Mouse (Mus musculus): ENCODE data around the gene Slc30a5.
"Not testable (repeated sequence)": the region's sequence is repeated elsewhere in the genome, so short reads cannot be mapped to it uniquely, and the experiment has no call there.

Slc30a5 gene

DNA sequence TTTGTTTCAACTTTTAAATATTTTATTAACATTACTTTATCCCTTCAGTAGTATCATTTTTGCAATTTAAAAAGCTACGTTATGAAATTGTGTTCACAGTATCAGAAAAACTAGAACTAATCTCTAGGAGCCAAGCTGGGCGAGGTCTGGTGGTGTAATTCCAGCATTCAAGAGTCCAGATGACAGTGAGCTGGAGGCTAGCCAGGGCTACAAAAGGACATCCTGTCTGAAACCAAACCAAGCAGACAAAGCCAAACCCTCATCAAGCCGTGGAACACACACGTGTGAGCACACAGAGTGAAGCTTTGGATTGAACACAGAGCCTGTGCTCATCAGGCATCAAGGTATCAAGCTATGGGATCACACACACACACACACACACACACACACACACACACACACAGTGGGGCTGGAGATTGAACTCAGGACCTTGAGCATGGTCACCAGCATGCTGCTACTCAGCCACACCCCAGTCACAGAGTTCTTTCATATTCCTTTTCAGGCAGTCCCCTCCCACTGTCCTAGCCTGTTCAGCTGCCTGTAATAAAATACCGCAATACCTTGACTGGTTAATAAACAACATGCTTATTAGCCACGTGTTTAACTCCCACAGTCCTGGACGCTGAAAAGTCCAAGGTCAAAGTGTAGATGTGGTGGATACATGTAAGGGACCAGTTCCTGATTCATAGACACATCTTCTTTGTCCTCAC is 9.9 kb upstream of the Slc30a5 start:
- in situ Hi-C loops (cut with MboI, MseI) = no loop called here

DNA sequence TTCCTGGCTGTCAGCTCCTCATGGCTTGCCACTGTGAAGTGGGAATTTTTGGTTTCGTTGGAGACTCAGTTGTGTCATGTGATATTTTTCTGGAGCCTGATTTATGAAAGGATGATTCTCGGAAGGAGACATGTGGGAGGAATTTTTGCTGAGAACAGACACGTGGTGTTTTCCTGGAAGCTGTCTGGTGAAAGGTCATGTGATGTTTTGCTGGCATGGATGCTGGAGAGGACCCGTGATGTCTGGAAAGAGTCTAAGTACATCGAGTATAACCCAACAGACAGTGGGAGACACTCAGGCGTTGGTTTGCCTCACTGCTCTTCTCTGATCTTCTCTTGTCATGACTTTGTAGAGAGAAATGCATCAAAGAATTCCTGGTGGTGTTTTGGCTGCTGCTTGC is 8.5 kb upstream of the Slc30a5 start:
- in situ Hi-C loops (cut with MboI, MseI) = no loop called here

GRCm38 (mm10) chr13:100834777-100835176 is 1.6 kb upstream of the Slc30a5 start:
- in situ Hi-C loops (cut with MboI, MseI) = no loop called here

DNA sequence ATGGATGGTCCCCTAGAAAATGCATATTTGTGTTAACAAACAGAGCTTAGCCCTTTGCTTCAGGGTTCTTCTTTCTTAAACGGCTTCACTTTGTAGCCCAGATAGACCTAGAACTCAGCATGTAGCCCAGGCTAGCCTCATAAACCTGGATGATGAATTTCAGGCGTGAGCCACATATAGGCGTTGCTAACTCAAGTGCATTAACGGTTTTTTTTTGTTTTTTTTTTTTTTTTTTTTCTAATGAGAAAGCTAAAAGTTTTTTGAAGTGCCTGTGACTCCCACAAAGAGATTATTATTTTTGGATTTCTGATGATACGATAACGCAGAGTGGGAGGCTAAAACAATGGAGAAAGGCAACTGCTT is 394 bp upstream of the Slc30a5 start:
- in situ Hi-C loops (cut with MboI, MseI) = no loop called here

GRCm38 (mm10) chr13:100832188-100832587 is 1.0 kb downstream of the Slc30a5 start:
- in situ Hi-C loops (cut with MboI, MseI) = no loop called here

DNA sequence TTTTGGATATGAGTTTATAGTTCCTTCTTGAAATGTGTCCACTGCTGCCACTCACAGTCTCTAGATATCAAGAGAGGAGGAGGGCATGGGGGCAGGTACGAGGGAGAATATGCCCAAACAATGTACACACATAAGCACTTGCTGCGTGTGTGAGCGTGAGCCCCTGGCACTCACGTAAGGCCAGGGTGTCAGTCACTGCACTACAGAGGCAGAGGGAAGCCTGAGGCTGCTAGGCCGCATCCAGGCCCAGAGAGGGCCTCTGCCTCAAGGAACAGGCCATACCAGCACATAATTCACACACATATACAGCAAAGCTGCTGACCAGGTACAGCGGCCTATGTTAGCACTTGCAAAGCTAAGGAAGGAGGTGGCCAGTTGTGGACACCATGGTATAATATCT is 2.1 kb downstream of the Slc30a5 start:
- in situ Hi-C loops (cut with MboI, MseI) = no loop called here

DNA sequence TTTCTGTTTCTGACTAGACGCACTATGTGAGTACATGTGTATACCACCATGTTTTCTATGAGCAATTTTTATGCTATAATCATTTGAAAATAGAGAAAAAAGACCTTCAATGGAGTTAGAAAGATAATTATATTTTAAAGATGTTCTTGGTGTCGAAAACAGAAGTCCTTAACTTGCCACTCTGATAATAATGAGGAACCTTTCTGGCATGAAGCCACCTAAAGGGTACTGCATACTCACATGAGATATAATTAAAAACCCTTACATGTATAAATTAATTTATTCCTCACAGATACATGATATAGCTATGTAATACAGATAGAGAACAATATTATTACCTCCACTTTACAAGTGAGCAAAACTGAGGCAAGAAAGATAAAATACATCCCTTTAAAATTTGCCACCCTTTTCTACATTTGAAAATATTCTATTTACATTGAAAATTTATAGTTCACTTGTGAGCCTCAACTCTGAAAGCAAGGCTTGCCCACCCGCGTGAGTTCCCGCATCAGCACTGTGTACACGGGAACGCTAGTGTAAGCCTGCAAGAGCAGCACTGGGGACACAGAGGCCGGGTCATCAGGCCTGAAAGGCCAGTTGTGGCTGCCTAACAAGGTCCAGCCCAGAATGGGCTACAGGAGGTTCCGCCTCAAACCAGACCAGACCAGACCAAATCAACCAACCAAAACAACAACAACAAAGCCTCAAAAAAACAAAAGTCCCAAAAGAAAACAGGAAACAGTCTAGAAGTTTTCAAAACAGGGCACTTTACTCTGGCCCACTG is 7.4 kb downstream of the Slc30a5 start:
- in situ Hi-C loops (cut with MboI, MseI) = loop anchor here (5.0 kb wide), 1 partner anchor 59 kb away; no protein-coding TSS in a partner anchor

DNA sequence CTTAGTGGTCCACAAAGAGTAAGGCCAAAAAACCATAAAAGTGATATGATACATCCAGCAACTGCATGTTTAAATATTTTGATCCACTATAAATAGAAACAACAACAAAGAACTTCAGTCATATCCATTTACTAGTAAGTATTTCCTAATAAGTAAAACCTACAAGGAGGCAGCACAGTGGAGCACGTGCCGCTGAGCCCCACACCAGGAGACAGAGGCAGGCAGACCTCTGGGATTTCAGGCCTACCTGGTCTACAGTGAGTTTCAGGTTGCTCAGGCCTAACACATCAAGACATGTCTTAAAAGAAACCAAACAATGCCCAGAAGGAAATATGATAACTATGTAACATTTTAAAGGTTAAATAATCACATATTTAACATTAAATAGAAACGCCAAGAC is 8.3 kb downstream of the Slc30a5 start:
- in situ Hi-C loops (cut with MboI, MseI) = loop anchor here (5.0 to 25.0 kb wide), 3 partner anchors 58 to 788 kb away; no protein-coding TSS in a partner anchor

DNA sequence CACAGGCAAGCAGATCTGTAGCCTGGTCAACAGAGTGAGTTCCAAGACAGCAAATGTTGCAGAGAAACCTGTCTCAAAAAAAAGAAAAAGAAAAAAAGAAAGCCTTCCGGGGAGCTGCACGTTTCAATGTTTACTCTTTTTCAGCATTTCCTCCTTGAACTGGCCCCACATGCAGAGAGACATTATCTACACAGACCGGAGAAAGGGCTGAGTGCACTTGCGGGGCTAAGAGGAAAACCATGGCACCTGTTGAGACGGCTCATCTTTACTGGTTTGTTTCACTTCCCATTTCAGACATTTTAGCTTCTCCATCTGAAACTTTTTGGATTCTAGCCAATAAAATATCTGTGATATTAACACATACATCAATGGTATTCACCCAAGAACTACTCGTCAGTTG is 8.9 kb downstream of the Slc30a5 start:
- in situ Hi-C loops (cut with MboI, MseI) = loop anchor here (5.0 to 25.0 kb wide), 2 partner anchors 337 to 787 kb away; no protein-coding TSS in a partner anchor

GRCm38 (mm10) chr13:100823863-100824262 is 9.4 kb downstream of the Slc30a5 start:
- in situ Hi-C loops (cut with MboI, MseI) = loop anchor here (5.0 to 25.0 kb wide), 2 partner anchors 337 to 787 kb away; no protein-coding TSS in a partner anchor

DNA sequence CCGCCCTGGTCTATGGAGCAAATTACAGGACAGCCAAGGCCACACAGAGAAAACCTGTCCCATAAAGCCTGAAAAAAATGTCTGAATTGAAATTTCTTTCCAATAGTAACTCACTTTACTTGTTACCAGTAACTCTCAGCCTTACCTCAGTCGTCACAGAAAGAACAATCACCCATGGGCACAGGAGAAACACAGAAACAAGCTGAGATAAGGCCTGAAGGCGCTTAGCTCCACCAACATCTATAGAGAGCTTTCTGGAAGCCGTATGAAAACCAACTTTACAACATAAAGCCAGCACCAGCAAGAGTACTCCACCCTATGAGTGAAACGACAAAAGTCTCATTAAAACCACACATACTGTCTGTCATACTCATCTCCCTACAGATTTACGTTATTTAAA is 18.8 kb downstream of the Slc30a5 start:
- in situ Hi-C loops (cut with MboI, MseI) = loop anchor here (25.0 kb wide), 1 partner anchor 777 kb away; no protein-coding TSS in a partner anchor

DNA sequence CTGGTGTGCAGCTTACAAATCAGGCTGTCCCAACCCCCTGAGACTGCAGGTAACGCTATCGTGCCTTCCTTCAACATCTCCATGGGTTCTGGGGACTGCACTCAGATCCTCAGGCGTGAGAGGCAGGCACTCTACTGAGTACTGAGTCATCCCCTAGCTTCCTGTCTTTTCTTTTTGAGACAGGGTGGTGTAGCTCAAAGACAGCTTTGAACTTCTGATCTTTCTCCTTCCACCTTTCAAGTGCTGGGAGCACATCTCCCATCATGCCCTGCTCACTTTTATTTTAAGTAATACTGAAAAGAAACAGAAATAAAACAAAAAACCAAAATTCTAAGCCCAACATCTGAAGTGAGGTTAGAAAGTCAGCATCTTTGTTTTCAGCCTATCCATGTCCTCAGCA is 27.5 kb downstream of the Slc30a5 start:
- in situ Hi-C loops (cut with MboI, MseI) = loop anchor here (25.0 kb wide), 1 partner anchor 768 kb away; no protein-coding TSS in a partner anchor

GRCm38 (mm10) chr13:100797171-100797570 is 36.1 kb downstream of the Slc30a5 start:
- in situ Hi-C loops (cut with MboI, MseI) = no loop called here

- in situ Hi-C loops (cut with MboI, MseI) = no loop called here
These were observed 44.1 kb downstream of the Slc30a5 start for GRCm38 (mm10) chr13:100789083-100789482.

DNA sequence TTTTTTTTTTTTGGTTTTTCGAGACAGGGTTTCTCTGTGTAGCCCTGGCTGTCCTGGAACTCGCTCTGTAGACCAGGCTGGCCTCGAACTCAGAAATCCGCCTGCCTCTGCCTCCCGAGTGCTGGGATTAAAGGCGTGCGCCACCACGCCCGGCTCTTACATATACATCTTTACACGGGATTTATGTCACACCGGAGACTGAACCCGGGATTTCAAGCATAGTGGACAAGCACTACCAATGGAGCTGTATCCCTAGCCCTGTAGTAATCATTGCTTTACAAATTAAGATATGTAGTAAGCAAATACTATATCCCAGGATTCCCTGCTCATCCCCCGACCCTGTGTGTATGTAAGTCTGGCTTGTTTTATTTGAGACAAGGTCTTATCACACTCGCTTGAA is 45.2 kb downstream of the Slc30a5 start:
- in situ Hi-C loops (cut with MboI, MseI) = not testable (repeated sequence)

DNA sequence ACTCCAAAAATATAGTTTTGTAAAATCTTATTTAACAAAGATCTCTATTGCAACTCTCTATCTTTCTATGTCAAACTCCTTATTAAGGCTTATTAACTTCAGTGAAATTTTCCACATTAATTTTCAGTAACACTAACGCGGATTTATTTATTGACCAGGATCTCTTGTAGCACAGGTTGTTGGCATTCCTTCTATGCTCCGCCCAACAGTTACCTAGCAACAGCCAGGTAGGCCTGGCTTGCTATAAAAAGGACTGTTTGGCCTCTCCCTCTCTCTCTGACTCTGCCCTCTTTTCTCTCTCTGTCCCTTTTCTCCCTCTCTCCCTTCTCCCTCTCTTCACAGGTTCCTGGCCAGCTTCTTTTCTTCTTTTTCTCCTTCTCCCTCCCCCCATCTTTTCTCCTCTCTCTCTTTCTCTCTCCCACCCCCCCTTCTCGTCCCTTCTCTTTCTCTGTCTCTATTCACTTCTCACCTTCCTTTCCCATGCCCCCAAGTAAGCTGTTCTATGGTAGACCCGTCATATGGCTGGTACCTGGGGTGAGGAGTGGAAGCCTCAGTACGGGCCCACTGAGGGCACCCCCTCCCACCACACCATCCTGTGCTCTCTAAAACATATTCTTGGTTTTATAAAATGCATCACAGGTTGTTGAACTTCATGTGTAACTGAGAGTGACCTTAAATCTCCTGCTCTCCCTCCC is 45.8 kb downstream of the Slc30a5 start:
- in situ Hi-C loops (cut with MboI, MseI) = no loop called here

- in situ Hi-C loops (cut with MboI, MseI) = no loop called here
These were observed 46.8 kb downstream of the Slc30a5 start, which contains the start of gene Ccnb1 for GRCm38 (mm10) chr13:100786414-100786867. TSS of gene Ccnb1 (minus strand) at chr13:100786570.

DNA sequence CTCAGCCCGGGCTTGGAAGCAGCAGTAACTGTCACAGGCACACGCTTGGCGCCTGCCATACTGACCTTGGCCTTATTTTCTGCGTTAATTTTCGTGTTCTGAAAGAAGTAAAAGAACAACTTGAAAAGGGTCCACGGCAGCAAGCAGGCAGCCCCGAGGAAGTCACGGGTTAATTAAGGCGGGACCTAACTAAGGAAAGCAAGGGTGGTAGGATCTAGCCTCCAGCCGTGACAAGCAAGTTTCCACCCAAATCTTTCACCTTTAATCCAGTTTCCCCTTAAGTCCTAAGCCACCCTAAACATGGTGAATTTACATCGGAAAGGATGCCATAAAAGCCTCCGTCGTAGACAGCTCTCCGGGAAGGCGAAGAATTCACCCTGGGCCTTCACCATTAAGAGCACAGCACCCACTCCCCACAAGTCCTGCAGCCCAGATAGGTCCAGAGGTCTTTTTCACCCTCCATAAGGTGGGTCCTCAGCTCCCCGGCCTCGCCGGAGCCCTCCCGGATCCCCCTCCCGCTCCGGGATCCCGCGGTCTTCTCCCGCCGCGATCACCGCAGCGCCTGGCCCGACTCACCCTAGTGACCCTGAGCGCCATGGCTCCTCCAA is 47.3 kb downstream of the Slc30a5 start:
- in situ Hi-C loops (cut with MboI, MseI) = no loop called here

- in situ Hi-C loops (cut with MboI, MseI) = no loop called here
These were observed 55.7 kb downstream of the Slc30a5 start for GRCm38 (mm10) chr13:100777491-100777890.

- in situ Hi-C loops (cut with MboI, MseI) = no loop called here
These were observed 56.5 kb downstream of the Slc30a5 start for GRCm38 (mm10) chr13:100776710-100777109.

DNA sequence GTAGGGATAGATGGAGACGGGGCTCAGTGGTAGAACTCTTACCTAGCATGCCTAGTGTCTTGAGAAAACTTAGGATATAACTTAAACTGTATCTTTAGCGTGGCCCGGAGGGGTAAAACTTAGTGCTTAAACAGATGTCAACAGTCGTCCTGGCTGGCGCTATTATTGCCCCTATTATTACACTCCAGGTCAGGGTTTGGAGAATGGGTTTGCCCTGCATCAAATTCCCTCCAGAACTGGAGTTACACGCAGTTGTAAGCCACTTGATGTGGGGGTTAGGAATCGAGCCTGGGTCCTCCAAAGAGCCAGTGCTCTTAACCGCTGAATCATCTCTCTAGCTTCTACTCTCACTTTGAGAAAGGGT is 57.2 kb downstream of the Slc30a5 start:
- in situ Hi-C loops (cut with MboI, MseI) = no loop called here
